Mouse (Mus musculus) ES-E14 (cell line): ENCODE data around the gene Ppp2r3a. TPM values are rescaled to one million over a fixed set of nuclear protein-coding genes. Genes with fewer than 3 reads are reported as not detected.
A peak's percentile ranks its signal among the peaks of the same experiment; 100 is the strongest.

Experiments used
- DNase-seq: peaks from one replicate; pipeline ENCODE4 v3.0.0-alpha.2; 2013; ENCODE audit warnings: low read depth, low spot score
- H3K27ac ChIP-seq: 2 replicates; pipeline ENCODE4 v1.5.1; 2012; ENCODE audit warnings: low read depth, mild to moderate bottlenecking, low read length, moderate library complexity, mixed read lengths; ENCODE audit not compliant: poor library complexity, insufficient read depth, severe bottlenecking
- H3K36me3 ChIP-seq: 2 replicates; pipeline ENCODE4 v1.6.1; 2012; ENCODE audit warnings: mild to moderate bottlenecking, low read length, moderate library complexity, mixed read lengths; ENCODE audit not compliant: control insufficient read depth, poor library complexity, insufficient read depth, severe bottlenecking
- H3K4me1 ChIP-seq, 2 experiments: fragments of 150-350 bp in 1 of 2; sonication (generic) in 1 of 2; 2 replicates each; pipeline ENCODE4 v1.6.1; 2012; ENCODE audit warnings: low read length in 2 of 2, mild to moderate bottlenecking in 1 of 2, mixed read lengths in 1 of 2; ENCODE audit not compliant: control insufficient read depth in 2 of 2, insufficient read depth in 2 of 2, poor library complexity in 1 of 2
- H3K4me3 ChIP-seq, 2 experiments: fragments of 150-350 bp in 1 of 2; sonication (generic) in 1 of 2; 2 replicates each; pipeline ENCODE4 v1.5.1; 2012; ENCODE audit warnings: low read length in 2 of 2, low read depth in 1 of 2, mild to moderate bottlenecking in 1 of 2, mixed read lengths in 1 of 2; ENCODE audit not compliant: insufficient read depth in 1 of 2, poor library complexity in 1 of 2, severe bottlenecking in 1 of 2
- H3K9ac ChIP-seq: 2 replicates; pipeline ENCODE4 v1.6.1; 2012; ENCODE audit warnings: low read depth, mild to moderate bottlenecking, low read length, mixed read lengths; ENCODE audit not compliant: poor library complexity, insufficient read depth, severe bottlenecking
- H3K9me3 ChIP-seq: fragments of 150-350 bp; sonication (generic); 2 replicates; pipeline ENCODE4 v1.6.1; 2012; ENCODE audit warnings: low read depth, mild to moderate bottlenecking, low read length; ENCODE audit not compliant: control insufficient read depth, insufficient read depth
- CHD2 ChIP-seq: IDR thresholded peaks from 2 replicates; pipeline ENCODE4 v1.6.1; 2014; ENCODE audit warnings: mild to moderate bottlenecking, low read depth, low read length, inconsistent platforms
- HCFC1 ChIP-seq: IDR thresholded peaks from 2 replicates; pipeline ENCODE4 v1.6.1; 2012; ENCODE audit warnings: low read length, inconsistent platforms, borderline replicate concordance; ENCODE audit not compliant: insufficient read depth
- MAFK ChIP-seq: IDR thresholded peaks from 2 replicates; pipeline ENCODE4 v1.6.1; 2014; ENCODE audit warnings: mild to moderate bottlenecking, low read depth, low read length, inconsistent platforms; ENCODE audit not compliant: insufficient read depth
- ZC3H11A ChIP-seq: IDR thresholded peaks from 2 replicates; pipeline ENCODE4 v1.6.1; 2012; ENCODE audit warnings: low read depth, mild to moderate bottlenecking, inconsistent platforms, low read length, borderline replicate concordance
- ZNF384 ChIP-seq: IDR thresholded peaks from 2 replicates; pipeline ENCODE4 v1.6.1; 2012; ENCODE audit warnings: low read depth, low read length, inconsistent platforms
- in situ Hi-C, 2 experiments: fragments of 600-800 bp; cut with MboI; formaldehyde crosslinking; loops; one replicate each; pipeline ENCODE4 v1.15.1; 2025; ENCODE audit warnings: low sequenced_read_pairs in 2 of 2, inconsistent platforms in 1 of 2; ENCODE audit not compliant: unreplicated experiment in 2 of 2
- total RNA-seq: library from RNA; depleted of rRNA; stranded (reverse); fragments of 300-350 nt; gene quantifications from 2 replicates; pipeline ENCODE4 v1.2.3, GENCODE M21; 2012

The Ppp2r3a gene
- total RNA-seq, 1 experiment, result 4.1 TPM

- no peak for DNase-seq
- H3K9me3 ChIP-seq, result no peaks in the 10 kb centered on the region
- H3K4me1 ChIP-seq, result peaks cover 0 to 8% of the 10 kb centered on the region in 2 experiments; a peak in 2 of 4 replicates
- peak overlapping the region; percentile 93 to 96 for H3K4me3 ChIP-seq
- H3K27ac ChIP-seq, result peak overlapping the region; percentile 95
- TF ChIP-seq HCFC1 (no peak), ZNF384 (no peak), ZC3H11A (no peak), MAFK (no peak), CHD2 (no peak)
- H3K36me3 ChIP-seq, result no peaks in the 10 kb centered on the region
- in situ Hi-C loops, result no loop called here
- peak overlapping the region; percentile 96 for H3K9ac ChIP-seq
These were observed 176.5 kb downstream of the Ppp2r3a start for GRCm38 (mm10) chr9:101075091-101075581.

- Histone ChIP-seq H3K4me1 (peaks cover 0 to 8% of the 10 kb centered on the region in 2 experiments; a peak in 2 of 4 replicates), H3K27ac (peak overlapping the region; percentile 95), H3K4me3 (peak overlapping the region; percentile 93 to 96), H3K9me3 (no peaks in the 10 kb centered on the region), H3K9ac (peak overlapping the region; percentile 96), H3K36me3 (no peaks in the 10 kb centered on the region)
- no peak for DNase-seq
- in situ Hi-C loops, result no loop called here
- TF ChIP-seq CHD2 (no peak), ZC3H11A (no peak)
These were observed 177.1 kb downstream of the Ppp2r3a start for GRCm38 (mm10) chr9:101074332-101075021.

- Histone ChIP-seq H3K9ac (peak within 1 kb of the TSS; percentile 96), H3K4me3 (peak within 1 kb of the TSS; percentile 93 to 96), H3K4me1 (peaks cover 0 to 8% of the 10 kb centered on the region in 2 experiments; a peak in 1 of 4 replicates), H3K9me3 (no peaks in the 10 kb centered on the region), H3K36me3 (no peaks in the 10 kb centered on the region), H3K27ac (peak within 1 kb of the TSS; percentile 95)
- no peak for DNase-seq
- in situ Hi-C loops, result no loop called here
- TF ChIP-seq CHD2, result no peak
- TF ChIP-seq ZC3H11A, result no peak
- no peak for TF ChIP-seq ZNF384
- TF ChIP-seq MAFK, result no peak
- TF ChIP-seq HCFC1, result no peak
These were observed 177.6 kb downstream of the Ppp2r3a start, which contains the start of gene Msl2 for GRCm38 (mm10) chr9:101073987-101074331. Gene Msl2 (plus strand): TSS chr9:101074101.

GRCm38 (mm10) chr9:101073041-101073986 is 178.3 kb downstream of the Ppp2r3a start:
- H3K9me3 ChIP-seq, result no peaks in the 10 kb centered on the region
- H3K4me1 ChIP-seq, result peaks cover 0 to 6% of the 10 kb centered on the region in 2 experiments; a peak in 1 of 4 replicates
- DNase-seq, result peak; percentile 96
- peak overlapping the region; percentile 83 for H3K27ac ChIP-seq
- peak overlapping the region; percentile 95 for H3K9ac ChIP-seq
- peak overlapping the region; percentile 93 to 96 for H3K4me3 ChIP-seq
- in situ Hi-C loops, result no loop called here
- H3K36me3 ChIP-seq, result no peaks in the 10 kb centered on the region
- TF ChIP-seq MAFK (0 out of 2 replicates have a peak, but pooled peaks have one; percentile 3), ZNF384 (no peak)
